Mouse (Mus musculus) cerebellum, adult 2 months (tissue): ENCODE measurements around the gene Snx6.

ENCODE experiments used
- CTCF ChIP-seq: fragments of 200-500 bp; IDR thresholded peaks from 2 replicates; pipeline ENCODE4 v1.5.1; 2011; ENCODE audit warnings: low read depth, mild to moderate bottlenecking, control low read depth, low read length, moderate library complexity, borderline replicate concordance; ENCODE audit not compliant: insufficient read depth
- POLR2A ChIP-seq: fragments of 200-500 bp; IDR thresholded peaks from 2 replicates; pipeline ENCODE4 v1.6.1; 2011; ENCODE audit warnings: low read length, control low read depth, borderline replicate concordance; ENCODE audit not compliant: insufficient read depth

DNA sequence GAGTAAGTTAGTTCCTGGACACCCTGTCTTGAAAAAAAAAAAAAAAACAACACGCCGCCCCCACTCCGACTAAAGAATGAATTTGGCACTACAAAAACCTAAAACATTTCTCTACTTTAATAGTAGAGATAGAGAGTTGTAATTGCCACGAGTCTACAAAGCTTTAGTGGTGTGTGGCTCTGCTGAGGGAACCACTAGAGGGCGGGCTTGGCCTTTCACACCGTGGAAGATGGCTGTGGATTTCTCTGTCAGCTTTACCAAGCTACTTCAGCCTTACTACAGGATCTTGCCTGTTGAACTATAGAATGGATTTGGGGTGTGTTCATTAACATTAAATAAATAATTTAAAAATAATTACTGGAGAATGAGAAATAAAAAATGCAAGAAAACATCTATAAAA, 35.1 kb upstream of the Snx6 start:
- TF ChIP-seq POLR2A (no peak), CTCF (peak; percentile 95)
